Mouse (Mus musculus): ENCODE data around the gene Chst11. TPM values are rescaled to one million over a fixed set of nuclear protein-coding genes. Genes with fewer than 3 reads are reported as not detected.

Chst11 gene
- polyA plus RNA-seq, 1 experiment from 2014 or later: 4.4 TPM

DNA sequence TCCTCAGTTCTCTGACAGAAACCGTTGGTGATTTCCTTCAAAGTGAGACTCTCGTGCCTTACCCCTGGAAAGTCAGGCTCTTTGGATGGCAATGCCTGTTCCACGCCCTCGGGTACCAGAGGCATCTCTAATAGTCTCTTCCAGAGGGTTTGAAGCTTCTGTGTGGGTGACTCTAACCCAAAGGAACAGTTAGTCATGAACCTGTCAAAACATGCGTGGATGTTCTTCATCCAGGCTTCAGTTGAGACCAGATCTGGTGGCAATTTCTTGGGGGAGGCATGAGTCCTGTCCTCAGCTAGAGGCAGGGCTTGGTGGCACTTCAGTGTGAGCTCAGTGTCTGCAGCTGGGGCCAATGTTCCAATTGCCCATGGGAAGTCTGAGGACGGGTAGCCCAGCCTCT is 80.9 kb downstream of the Chst11 start:
- ATAC-seq (ENCODE audit: low read depth) (no peak), DNase-seq (ENCODE audit: low spot score) (no peak)
- no peak overlapping the region for H3K4me3 ChIP-seq (ENCODE audit: low read depth, low read length)
- H3K4me2 ChIP-seq (ENCODE audit: low read depth, low read length): no peak overlapping the region
- H3K9ac ChIP-seq (ENCODE audit: low read depth, low read length): no peak overlapping the region
- H3K27me3 ChIP-seq (replicated peaks; ENCODE audit: control insufficient read depth, insufficient read depth, low read length): no peaks in the 10 kb centered on the region
- 62% methylated on average over 6 of the region's 6 CpGs for WGBS
- no peaks in the 10 kb centered on the region for H3K9me3 ChIP-seq (ENCODE audit: control insufficient read depth, low read length)
- no peaks in the 10 kb centered on the region for H3K4me1 ChIP-seq (ENCODE audit: control insufficient read depth, insufficient read depth, low read length)
- H3K36me3 ChIP-seq (ENCODE audit: control insufficient read depth, insufficient read depth, low read length): no peaks in the 10 kb centered on the region
- no peak overlapping the region for H3K27ac ChIP-seq (replicated peaks; ENCODE audit: low read depth, low read length)

DNA sequence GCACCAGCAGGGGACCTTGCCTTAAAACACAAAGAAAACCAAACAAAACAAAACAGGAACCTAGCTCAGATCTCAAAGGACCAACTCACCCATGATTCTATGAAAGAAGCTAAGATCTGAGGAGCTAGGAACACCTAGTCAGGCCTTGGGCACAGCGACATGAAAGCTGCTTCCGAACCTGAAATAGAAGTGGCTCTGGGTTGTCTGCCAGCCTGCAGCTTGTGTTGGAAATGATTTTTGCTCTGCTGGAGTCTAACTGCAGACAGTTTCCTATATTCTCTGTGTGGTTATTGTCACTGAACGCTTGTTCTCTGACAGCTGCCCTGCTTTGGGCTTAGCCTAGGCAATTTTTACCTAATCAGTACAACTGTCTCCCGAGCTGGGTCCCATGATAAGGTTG is 82.0 kb downstream of the Chst11 start:
- Histone ChIP-seq H3K27me3 (replicated peaks; ENCODE audit: control insufficient read depth, insufficient read depth, low read length) (no peaks in the 10 kb centered on the region), H3K36me3 (ENCODE audit: control insufficient read depth, insufficient read depth, low read length) (no peaks in the 10 kb centered on the region), H3K9me3 (ENCODE audit: control insufficient read depth, low read length) (no peaks in the 10 kb centered on the region), H3K4me3 (ENCODE audit: low read depth, low read length) (no peak overlapping the region), H3K27ac (replicated peaks; ENCODE audit: low read depth, low read length) (no peak overlapping the region), H3K4me2 (ENCODE audit: low read depth, low read length) (no peak overlapping the region), H3K4me1 (ENCODE audit: control insufficient read depth, insufficient read depth, low read length) (no peaks in the 10 kb centered on the region), H3K9ac (ENCODE audit: low read depth, low read length) (no peak overlapping the region)
- DNase-seq (ENCODE audit: low spot score): no peak
- no peak for ATAC-seq (ENCODE audit: low read depth)
- 83% methylated on average over 4 of the region's 4 CpGs for WGBS

DNA sequence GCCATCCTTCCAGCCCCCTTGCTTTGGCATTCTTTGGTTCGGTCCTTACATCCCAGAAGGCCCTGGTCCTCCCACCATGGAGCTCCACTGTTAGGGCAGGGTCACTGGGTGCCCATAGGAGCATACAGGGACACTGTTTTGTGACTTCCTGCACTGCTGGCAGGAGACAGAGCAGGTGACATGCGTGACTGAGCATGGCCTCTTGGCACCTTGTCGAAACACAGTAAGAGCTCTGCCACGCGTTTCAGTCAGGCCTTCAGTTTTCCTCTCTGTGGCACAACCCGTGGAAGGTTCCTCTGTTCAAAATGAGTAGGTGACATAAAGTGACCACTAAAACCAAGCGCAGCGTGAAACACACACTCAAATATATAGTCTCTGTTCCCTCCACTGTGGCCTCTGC is 83.2 kb downstream of the Chst11 start:
- DNase-seq (ENCODE audit: low spot score): no peak
- no peak overlapping the region for H3K27ac ChIP-seq (replicated peaks; ENCODE audit: low read depth, low read length)
- no peaks in the 10 kb centered on the region for H3K36me3 ChIP-seq (ENCODE audit: control insufficient read depth, insufficient read depth, low read length)
- H3K27me3 ChIP-seq (replicated peaks; ENCODE audit: control insufficient read depth, insufficient read depth, low read length): no peaks in the 10 kb centered on the region
- H3K4me2 ChIP-seq (ENCODE audit: low read depth, low read length): no peak overlapping the region
- no peaks in the 10 kb centered on the region for H3K9me3 ChIP-seq (ENCODE audit: control insufficient read depth, low read length)
- H3K4me1 ChIP-seq (ENCODE audit: control insufficient read depth, insufficient read depth, low read length): no peaks in the 10 kb centered on the region
- H3K4me3 ChIP-seq (ENCODE audit: low read depth, low read length): no peak overlapping the region
- no peak overlapping the region for H3K9ac ChIP-seq (ENCODE audit: low read depth, low read length)
- 92% methylated on average over 8 of the region's 8 CpGs for WGBS
- no peak for ATAC-seq (ENCODE audit: low read depth)

DNA sequence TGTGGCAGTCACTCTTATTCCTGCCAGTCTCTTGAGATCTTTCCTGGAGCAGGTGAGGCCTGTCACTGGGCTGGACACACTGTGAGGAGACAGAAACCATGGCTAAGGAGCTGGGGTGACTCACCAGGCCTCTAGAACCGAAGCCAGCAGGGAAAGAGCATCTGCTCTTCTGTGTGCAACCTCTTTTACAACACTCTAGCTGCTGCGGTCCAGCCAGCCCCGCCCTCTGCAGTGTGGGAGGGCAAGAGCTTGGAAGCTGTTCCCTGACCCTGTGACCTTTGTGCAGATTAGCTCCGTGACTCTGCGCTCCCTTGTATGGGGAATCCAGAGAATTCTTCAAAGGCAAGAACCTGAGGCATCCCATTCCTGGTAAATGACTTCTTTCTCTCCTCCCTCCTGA is 84.5 kb downstream of the Chst11 start:
- DNase-seq (ENCODE audit: low spot score): no peak

DNA sequence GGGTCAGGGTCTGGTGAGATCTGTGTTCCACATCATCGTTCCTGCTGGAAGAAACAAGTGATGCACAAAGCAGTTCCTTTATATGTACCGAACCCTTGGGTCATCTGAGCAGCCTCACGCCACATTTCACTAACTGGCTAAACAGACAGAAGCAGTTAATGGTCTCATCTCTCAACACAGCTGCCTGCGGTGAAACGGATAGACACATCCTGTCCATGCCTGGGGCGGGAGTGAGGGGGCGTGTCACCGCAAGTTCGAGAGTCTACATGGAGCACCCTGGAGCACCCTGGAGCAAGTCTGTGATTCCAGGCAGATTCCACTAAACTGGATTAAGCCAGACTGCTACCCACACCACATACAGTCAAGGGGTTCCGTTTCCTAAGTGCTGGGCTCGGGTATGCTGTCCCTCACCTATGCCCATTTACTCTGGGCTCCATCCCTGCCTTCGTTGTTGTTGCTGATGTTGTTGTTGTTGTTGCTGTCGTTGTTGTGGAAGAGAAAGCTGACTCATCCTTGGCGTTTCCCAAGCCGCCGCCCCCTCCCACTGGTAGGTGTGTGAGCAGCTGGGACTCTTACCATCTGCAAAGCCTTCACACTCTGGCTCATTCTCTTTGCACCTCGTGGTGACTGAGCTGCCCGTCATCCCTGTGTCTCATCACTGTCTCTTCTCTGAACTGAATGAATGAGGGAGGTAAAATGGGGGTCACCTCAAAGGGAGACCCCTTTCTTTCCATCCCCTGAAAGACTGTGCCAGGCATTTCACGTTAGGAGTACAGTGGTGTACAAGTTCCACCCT is 86.7 kb downstream of the Chst11 start:
- ATAC-seq (ENCODE audit: low read depth) (no peak), DNase-seq (ENCODE audit: low spot score) (no peak)
- no peaks in the 10 kb centered on the region for H3K4me1 ChIP-seq (ENCODE audit: control insufficient read depth, insufficient read depth, low read length)
- no peak overlapping the region for H3K9ac ChIP-seq (ENCODE audit: low read depth, low read length)
- H3K36me3 ChIP-seq (ENCODE audit: control insufficient read depth, insufficient read depth, low read length): no peaks in the 10 kb centered on the region
- no peak overlapping the region for H3K4me2 ChIP-seq (ENCODE audit: low read depth, low read length)
- 56% methylated on average over 19 of the region's 19 CpGs for WGBS
- H3K27me3 ChIP-seq (replicated peaks; ENCODE audit: control insufficient read depth, insufficient read depth, low read length): no peaks in the 10 kb centered on the region
- no peak overlapping the region for H3K27ac ChIP-seq (replicated peaks; ENCODE audit: low read depth, low read length)
- H3K9me3 ChIP-seq (ENCODE audit: control insufficient read depth, low read length): no peaks in the 10 kb centered on the region
- H3K4me3 ChIP-seq (ENCODE audit: low read depth, low read length): no peak overlapping the region

More for the DNA sequence above, 84.5 kb downstream of the Chst11 start:
- H3K36me3 ChIP-seq (ENCODE audit: control insufficient read depth, insufficient read depth, low read length): no peaks in the 10 kb centered on the region
- no peak overlapping the region for H3K27ac ChIP-seq (replicated peaks; ENCODE audit: low read depth, low read length)
- no peak overlapping the region for H3K4me3 ChIP-seq (ENCODE audit: low read depth, low read length)
- ATAC-seq (ENCODE audit: low read depth): no peak
- H3K27me3 ChIP-seq (replicated peaks; ENCODE audit: control insufficient read depth, insufficient read depth, low read length): no peaks in the 10 kb centered on the region
- H3K9me3 ChIP-seq (ENCODE audit: control insufficient read depth, low read length): no peaks in the 10 kb centered on the region
- WGBS: 19% methylated on average over 5 of the region's 5 CpGs
- no peak overlapping the region for H3K9ac ChIP-seq (ENCODE audit: low read depth, low read length)
- no peak overlapping the region for H3K4me2 ChIP-seq (ENCODE audit: low read depth, low read length)
- no peaks in the 10 kb centered on the region for H3K4me1 ChIP-seq (ENCODE audit: control insufficient read depth, insufficient read depth, low read length)

DNA sequence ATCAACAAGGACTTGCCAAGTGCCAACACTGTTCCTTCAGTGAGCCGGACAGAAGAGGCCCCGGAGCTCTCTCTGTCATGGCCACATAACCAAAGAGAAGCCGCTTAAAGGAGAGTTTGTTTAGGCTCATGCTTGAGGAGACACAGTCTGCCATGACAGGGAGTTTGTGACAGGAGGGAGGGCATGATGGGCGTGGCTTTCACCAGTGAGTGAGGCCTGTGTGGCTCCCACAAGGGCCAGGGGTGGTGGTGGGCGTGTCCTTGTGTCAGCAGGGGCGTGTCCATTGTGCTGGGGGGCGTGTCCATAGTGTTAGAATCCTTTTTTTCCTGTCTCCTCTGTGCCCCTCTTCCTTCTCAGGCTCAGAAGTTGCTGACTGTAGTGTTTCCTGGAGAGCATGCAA is 87.8 kb downstream of the Chst11 start:
- Histone ChIP-seq H3K4me3 (ENCODE audit: low read depth, low read length) (no peak overlapping the region), H3K4me2 (ENCODE audit: low read depth, low read length) (no peak overlapping the region), H3K4me1 (ENCODE audit: control insufficient read depth, insufficient read depth, low read length) (no peaks in the 10 kb centered on the region), H3K9ac (ENCODE audit: low read depth, low read length) (no peak overlapping the region), H3K27me3 (replicated peaks; ENCODE audit: control insufficient read depth, insufficient read depth, low read length) (no peaks in the 10 kb centered on the region), H3K36me3 (ENCODE audit: control insufficient read depth, insufficient read depth, low read length) (no peaks in the 10 kb centered on the region), H3K27ac (replicated peaks; ENCODE audit: low read depth, low read length) (no peak overlapping the region), H3K9me3 (ENCODE audit: control insufficient read depth, low read length) (no peaks in the 10 kb centered on the region)
- WGBS: 72% methylated on average over 7 of the region's 7 CpGs
- ATAC-seq (ENCODE audit: low read depth) (no peak), DNase-seq (ENCODE audit: low spot score) (peak; percentile 45)

DNA sequence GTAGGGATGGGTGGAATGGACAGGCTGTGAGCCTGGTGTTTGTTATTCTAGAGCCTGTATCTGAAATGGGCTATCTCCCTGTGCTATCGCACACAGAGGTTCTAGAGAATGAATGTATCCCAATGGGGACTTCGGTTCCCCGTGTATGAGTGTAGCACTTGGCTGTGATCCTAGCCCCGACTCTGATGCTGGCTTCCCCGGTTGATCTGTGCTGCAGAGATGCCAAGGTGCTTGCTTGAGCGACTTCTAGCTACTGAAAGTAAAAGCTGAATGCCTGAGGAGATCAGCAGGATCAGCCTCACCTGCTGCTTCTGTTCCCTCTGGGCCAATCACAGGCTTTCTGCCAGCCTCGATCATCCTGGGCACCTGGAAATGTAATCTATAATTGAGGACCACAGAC is 91.5 kb downstream of the Chst11 start:
- ATAC-seq (ENCODE audit: low read depth) (no peak), DNase-seq (ENCODE audit: low spot score) (no peak)
- Histone ChIP-seq H3K4me2 (ENCODE audit: low read depth, low read length) (no peak overlapping the region), H3K4me1 (ENCODE audit: control insufficient read depth, insufficient read depth, low read length) (peaks cover 17% of the 10 kb centered on the region), H3K36me3 (ENCODE audit: control insufficient read depth, insufficient read depth, low read length) (no peaks in the 10 kb centered on the region), H3K9me3 (ENCODE audit: control insufficient read depth, low read length) (no peaks in the 10 kb centered on the region), H3K27me3 (replicated peaks; ENCODE audit: control insufficient read depth, insufficient read depth, low read length) (no peaks in the 10 kb centered on the region), H3K4me3 (ENCODE audit: low read depth, low read length) (no peak overlapping the region), H3K9ac (ENCODE audit: low read depth, low read length) (no peak overlapping the region), H3K27ac (replicated peaks; ENCODE audit: low read depth, low read length) (no peak overlapping the region)
- 72% methylated on average over 7 of the region's 7 CpGs for WGBS

DNA sequence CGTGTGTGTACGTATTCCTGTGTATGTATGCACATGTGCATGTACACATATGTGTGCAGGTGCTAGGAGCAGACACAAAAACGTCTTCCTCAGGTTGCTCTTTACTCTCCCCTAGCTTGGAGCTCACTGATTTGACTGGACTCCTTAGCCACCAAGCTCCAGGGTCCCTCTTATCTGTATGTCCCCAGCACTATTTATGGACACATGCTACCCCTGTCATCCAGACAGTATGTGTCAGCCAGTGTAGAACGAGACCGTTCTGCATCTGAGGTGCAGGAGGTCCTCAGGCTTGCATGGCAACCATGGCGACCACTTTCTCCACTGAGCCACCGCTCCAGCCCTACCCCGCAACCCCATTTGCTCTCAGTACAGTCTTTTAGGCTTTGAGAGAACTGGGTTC is 93.4 kb downstream of the Chst11 start:
- Histone ChIP-seq H3K4me2 (ENCODE audit: low read depth, low read length) (no peak overlapping the region), H3K9ac (ENCODE audit: low read depth, low read length) (no peak overlapping the region), H3K27me3 (replicated peaks; ENCODE audit: control insufficient read depth, insufficient read depth, low read length) (no peaks in the 10 kb centered on the region), H3K4me3 (ENCODE audit: low read depth, low read length) (no peak overlapping the region), H3K9me3 (ENCODE audit: control insufficient read depth, low read length) (no peaks in the 10 kb centered on the region), H3K27ac (replicated peaks; ENCODE audit: low read depth, low read length) (no peak overlapping the region), H3K4me1 (ENCODE audit: control insufficient read depth, insufficient read depth, low read length) (peaks cover 19% of the 10 kb centered on the region), H3K36me3 (ENCODE audit: control insufficient read depth, insufficient read depth, low read length) (no peaks in the 10 kb centered on the region)
- DNase-seq (ENCODE audit: low spot score) (no peak), ATAC-seq (ENCODE audit: low read depth) (no peak)
- WGBS: 88% methylated on average over 8 of the region's 8 CpGs

DNA sequence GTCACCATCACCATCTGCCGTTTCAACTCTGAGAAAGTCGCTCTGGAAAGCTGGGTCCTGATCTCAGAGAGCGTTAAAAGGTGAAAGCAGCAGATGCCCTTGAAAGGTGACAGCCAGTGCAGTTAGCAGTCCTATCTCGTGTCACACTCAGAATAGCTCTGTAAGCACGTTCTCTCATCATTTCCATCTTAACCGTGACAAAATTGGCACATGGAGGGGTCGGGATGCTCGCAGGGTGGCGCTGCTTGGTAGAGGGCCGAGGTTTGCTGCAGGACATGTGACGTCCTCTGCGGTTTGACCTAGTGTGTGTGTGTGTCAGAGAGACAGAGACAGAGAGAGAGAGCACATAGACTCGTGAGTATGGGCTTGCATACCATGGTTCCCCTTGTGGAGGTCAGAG is 94.5 kb downstream of the Chst11 start:
- DNase-seq (ENCODE audit: low spot score) (no peak), ATAC-seq (ENCODE audit: low read depth) (no peak)
- Histone ChIP-seq H3K9ac (ENCODE audit: low read depth, low read length) (no peak overlapping the region), H3K27me3 (replicated peaks; ENCODE audit: control insufficient read depth, insufficient read depth, low read length) (no peaks in the 10 kb centered on the region), H3K4me3 (ENCODE audit: low read depth, low read length) (no peak overlapping the region), H3K27ac (replicated peaks; ENCODE audit: low read depth, low read length) (no peak overlapping the region), H3K36me3 (ENCODE audit: control insufficient read depth, insufficient read depth, low read length) (no peaks in the 10 kb centered on the region), H3K4me1 (ENCODE audit: control insufficient read depth, insufficient read depth, low read length) (peaks cover 26% of the 10 kb centered on the region), H3K4me2 (ENCODE audit: low read depth, low read length) (no peak overlapping the region), H3K9me3 (ENCODE audit: control insufficient read depth, low read length) (no peaks in the 10 kb centered on the region)
- WGBS: 78% methylated on average over 13 of the region's 13 CpGs
